Mouse (Mus musculus) neural tube, embryonic 13.5 days (tissue): ENCODE data around the gene Mettl1. TPM values are rescaled to one million over a fixed set of nuclear protein-coding genes. Genes with fewer than 3 reads are reported as not detected.
A peak's percentile ranks its signal among the peaks of the same experiment; 100 is the strongest.
"Not testable (repeated sequence)": the region's sequence is repeated elsewhere in the genome, so short reads cannot be mapped to it uniquely, and the experiment has no call there.

Experiments used
- ATAC-seq: fragments of 200-750 bp; cut with Nextera tagmentation; 2 replicates; pipeline ENCODE4 v1.8.0; 2017; ENCODE audit warnings: low read depth, mild to moderate bottlenecking, moderate TSS enrichment, moderate library complexity
- H3K27ac ChIP-seq: fragments of 300-500 bp; sonication (generic); replicated peaks from 2 replicates; pipeline ENCODE4 v1.5.1; 2015; ENCODE audit warnings: moderate library complexity, mild to moderate bottlenecking, inconsistent platforms
- H3K27me3 ChIP-seq: fragments of 300-500 bp; sonication (generic); 2 replicates; pipeline ENCODE4 v1.6.1; 2015; ENCODE audit warnings: mild to moderate bottlenecking, inconsistent platforms
- H3K36me3 ChIP-seq: fragments of 300-500 bp; sonication (generic); 2 replicates; pipeline ENCODE4 v1.6.1; 2015; ENCODE audit warnings: mild to moderate bottlenecking, inconsistent platforms
- H3K4me1 ChIP-seq: fragments of 300-500 bp; sonication (generic); replicated peaks from 2 replicates; pipeline ENCODE4 v1.6.1; 2015; ENCODE audit warnings: inconsistent platforms
- H3K4me2 ChIP-seq: fragments of 300-500 bp; sonication (generic); 2 replicates; pipeline ENCODE4 v1.6.1; 2015; ENCODE audit warnings: inconsistent platforms, mild to moderate bottlenecking, moderate library complexity
- H3K4me3 ChIP-seq: fragments of 300-500 bp; sonication (generic); 2 replicates; pipeline ENCODE4 v1.5.1; 2015; ENCODE audit warnings: mild to moderate bottlenecking, inconsistent platforms
- H3K9ac ChIP-seq: fragments of 300-500 bp; sonication (generic); 2 replicates; pipeline ENCODE4 v1.6.1; 2015; ENCODE audit warnings: moderate library complexity, mild to moderate bottlenecking, inconsistent platforms
- H3K9me3 ChIP-seq: fragments of 300-500 bp; sonication (generic); 2 replicates; pipeline ENCODE4 v1.6.1; 2016; ENCODE audit warnings: inconsistent platforms
- WGBS: fragments of 180-500 bp; shearing (Covaris S2); methylation state at CpG from one replicate; pipeline ENCODE4 v1.1.7; 2015; 5-methylcytosine and 5-hydroxymethylcytosine counted together
- polyA plus RNA-seq: library from polyadenylated mRNA; unstranded; fragments of >200 nt; fragmentation: Nextera tagmentation; extraction: Ambion mirVana; gene quantifications from 2 replicates; pipeline ENCODE4 v1.2.1, GENCODE M21; 2015

Gene Mettl1
- polyA plus RNA-seq, 1 experiment from 2014 or later: 22.5 TPM

GRCm38 (mm10) chr10:127072270-127072669 is 31.1 kb downstream of the Mettl1 start:
- H3K9me3 ChIP-seq, ATAC-seq, H3K9ac ChIP-seq, H3K4me2 ChIP-seq, H3K27ac ChIP-seq, H3K4me3 ChIP-seq: not testable (repeated sequence)
- H3K27me3 ChIP-seq: peaks cover 17% of the 10 kb centered on the region
- 83% methylated on average over 4 of the region's 4 CpGs for WGBS
- peaks cover 36% of the 10 kb centered on the region for H3K4me1 ChIP-seq
- H3K36me3 ChIP-seq: peaks cover 14% of the 10 kb centered on the region

GRCm38 (mm10) chr10:127072969-127073368 is 31.8 kb downstream of the Mettl1 start:
- ATAC-seq, H3K4me2 ChIP-seq, H3K4me3 ChIP-seq, H3K27ac ChIP-seq, H3K9ac ChIP-seq, H3K36me3 ChIP-seq, H3K9me3 ChIP-seq: not testable (repeated sequence)
- WGBS: 76% methylated on average over 2 of the region's 2 CpGs
- H3K27me3 ChIP-seq: peaks cover 23% of the 10 kb centered on the region
- peaks cover 37% of the 10 kb centered on the region for H3K4me1 ChIP-seq

GRCm38 (mm10) chr10:127073981-127074380 is 32.8 kb downstream of the Mettl1 start:
- Histone ChIP-seq H3K4me3 (no peak overlapping the region), H3K36me3 (no peaks in the 10 kb centered on the region), H3K9ac (no peak overlapping the region), H3K4me1 (peaks cover 32% of the 10 kb centered on the region), H3K4me2 (no peak overlapping the region), H3K27ac (no peak overlapping the region), H3K9me3 (no peaks in the 10 kb centered on the region), H3K27me3 (peaks cover 27% of the 10 kb centered on the region)
- 93% methylated on average over 1 of the region's 1 CpGs for WGBS
- no peak for ATAC-seq

GRCm38 (mm10) chr10:127075080-127075479 is 33.9 kb downstream of the Mettl1 start, which contains the start of gene Agap2:
Gene Agap2, plus strand, starts transcription at chr10:127075284.
- Histone ChIP-seq H3K9me3 (no peaks in the 10 kb centered on the region), H3K4me2 (peak within 1 kb of the TSS; percentile 4; the same call in 1 of the 2 replicates), H3K27ac (no peak within 1 kb of the TSS), H3K4me3 (no peak within 1 kb of the TSS), H3K9ac (0 out of 2 replicates have a peak within 1 kb of the TSS, but pooled peaks have one; percentile 17), H3K36me3 (no peaks in the 10 kb centered on the region), H3K27me3 (peaks cover 31% of the 10 kb centered on the region), H3K4me1 (peaks cover 33% of the 10 kb centered on the region)
- 70% methylated on average over 9 of the region's 9 CpGs for WGBS
- no peak for ATAC-seq

- H3K4me3 ChIP-seq: no peak overlapping the region
- ATAC-seq: no peak
- peak overlapping the region; percentile 4; the same call in 1 of the 2 replicates for H3K4me2 ChIP-seq
- WGBS: 79% methylated on average over 8 of the region's 8 CpGs
- H3K27ac ChIP-seq: no peak overlapping the region
- H3K4me1 ChIP-seq: peaks cover 38% of the 10 kb centered on the region
- H3K9me3 ChIP-seq: no peaks in the 10 kb centered on the region
- H3K36me3 ChIP-seq: no peaks in the 10 kb centered on the region
- peaks cover 37% of the 10 kb centered on the region for H3K27me3 ChIP-seq
- 0 out of 2 replicates have a peak overlapping the region, but pooled peaks have one; percentile 17 for H3K9ac ChIP-seq
These were observed 34.4 kb downstream of the Mettl1 start for GRCm38 (mm10) chr10:127075651-127076050.

GRCm38 (mm10) chr10:127076082-127076481 is 34.9 kb downstream of the Mettl1 start:
- Histone ChIP-seq H3K4me2 (peak overlapping the region; percentile 4; the same call in 1 of the 2 replicates), H3K9me3 (no peaks in the 10 kb centered on the region), H3K4me1 (peaks cover 39% of the 10 kb centered on the region), H3K27ac (no peak overlapping the region), H3K27me3 (peaks cover 42% of the 10 kb centered on the region), H3K36me3 (no peaks in the 10 kb centered on the region), H3K9ac (0 out of 2 replicates have a peak overlapping the region, but pooled peaks have one; percentile 17), H3K4me3 (no peak overlapping the region)
- ATAC-seq: no peak
- WGBS: 35% methylated on average over 4 of the region's 4 CpGs

- WGBS: 4% methylated on average over 10 of the region's 10 CpGs
- H3K27me3 ChIP-seq: peaks cover 51% of the 10 kb centered on the region
- peak overlapping the region; percentile 82 for H3K4me3 ChIP-seq
- peak overlapping the region; percentile 86 for H3K27ac ChIP-seq
- no peaks in the 10 kb centered on the region for H3K9me3 ChIP-seq
- peak overlapping the region; percentile 96 for H3K9ac ChIP-seq
- ATAC-seq: no peak
- peaks cover 49% of the 10 kb centered on the region for H3K4me1 ChIP-seq
- H3K36me3 ChIP-seq: no peaks in the 10 kb centered on the region
- H3K4me2 ChIP-seq: peak overlapping the region; percentile 87
These were observed 36.3 kb downstream of the Mettl1 start for GRCm38 (mm10) chr10:127077515-127077914.

- 5% methylated on average over 12 of the region's 12 CpGs for WGBS
These were observed 36.9 kb downstream of the Mettl1 start for GRCm38 (mm10) chr10:127078001-127078676.

GRCm38 (mm10) chr10:127078677-127079575 is 37.7 kb downstream of the Mettl1 start:
- H3K27ac ChIP-seq: peak overlapping the region; percentile 86
- ATAC-seq: peak; percentile 77
- peaks cover 12% of the 10 kb centered on the region for H3K36me3 ChIP-seq
- no peaks in the 10 kb centered on the region for H3K9me3 ChIP-seq
- H3K9ac ChIP-seq: peak overlapping the region; percentile 96
- peaks cover 60% of the 10 kb centered on the region for H3K4me1 ChIP-seq
- peak overlapping the region; percentile 87 for H3K4me2 ChIP-seq
- peak overlapping the region; percentile 82 for H3K4me3 ChIP-seq
- WGBS: under 1% methylated on average over 45 of the region's 49 CpGs
- H3K27me3 ChIP-seq: peaks cover 65% of the 10 kb centered on the region

More at GRCm38 (mm10) chr10:127078001-127078676, 36.9 kb downstream of the Mettl1 start:
- H3K27ac ChIP-seq: peak overlapping the region; percentile 86
- peak overlapping the region; percentile 82 for H3K4me3 ChIP-seq
- peak overlapping the region; percentile 87 for H3K4me2 ChIP-seq
- H3K27me3 ChIP-seq: peaks cover 57% of the 10 kb centered on the region
- peaks cover 4% of the 10 kb centered on the region for H3K36me3 ChIP-seq
- peak overlapping the region; percentile 96 for H3K9ac ChIP-seq
- H3K9me3 ChIP-seq: no peaks in the 10 kb centered on the region
- H3K4me1 ChIP-seq: peaks cover 54% of the 10 kb centered on the region
- peak; percentile 67 for ATAC-seq

- peak overlapping the region; percentile 86 for H3K27ac ChIP-seq
- 2% methylated on average over 66 of the region's 70 CpGs for WGBS
- peak overlapping the region; percentile 96 for H3K9ac ChIP-seq
- H3K4me1 ChIP-seq: peaks cover 60% of the 10 kb centered on the region
- H3K27me3 ChIP-seq: peaks cover 74% of the 10 kb centered on the region
- H3K4me2 ChIP-seq: peak overlapping the region; percentile 87
- ATAC-seq: peak; percentile 3; the same call in 1 of the 2 replicates
- H3K36me3 ChIP-seq: peaks cover 21% of the 10 kb centered on the region
- H3K9me3 ChIP-seq: no peaks in the 10 kb centered on the region
- H3K4me3 ChIP-seq: peak overlapping the region; percentile 82
These were observed 38.6 kb downstream of the Mettl1 start for GRCm38 (mm10) chr10:127079665-127080391.

- Histone ChIP-seq H3K27ac (no peak overlapping the region), H3K27me3 (peaks cover 78% of the 10 kb centered on the region), H3K9ac (peak overlapping the region; percentile 96), H3K9me3 (no peaks in the 10 kb centered on the region), H3K4me3 (peak overlapping the region; percentile 82), H3K4me2 (peak overlapping the region; percentile 87), H3K4me1 (peaks cover 58% of the 10 kb centered on the region), H3K36me3 (peaks cover 29% of the 10 kb centered on the region)
- WGBS: 2% methylated on average over 48 of the region's 48 CpGs
- no peak for ATAC-seq
These were observed 39.9 kb downstream of the Mettl1 start for GRCm38 (mm10) chr10:127080901-127081780.
